Mouse (Mus musculus): ENCODE measurements around the gene Slc35g2.

Slc35g2 gene

DNA sequence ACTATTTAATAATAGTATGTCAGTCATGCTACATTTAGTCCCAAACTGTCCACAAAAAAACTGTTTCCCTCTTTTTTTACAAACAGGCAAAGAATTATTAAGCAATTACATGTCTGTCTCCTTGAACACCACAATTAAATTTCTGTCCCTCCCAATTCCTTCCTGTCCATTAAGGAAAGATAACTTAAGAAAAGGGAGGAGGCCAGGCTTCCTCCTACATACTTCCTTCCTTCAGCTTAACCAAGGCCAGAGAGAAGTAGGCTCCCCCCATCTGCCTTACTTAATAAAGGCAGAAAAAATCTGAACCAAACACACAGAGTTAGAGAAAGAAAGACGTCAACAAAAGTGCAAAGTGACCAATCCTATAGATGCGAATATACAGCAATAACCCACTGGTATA lies 63.3 kb downstream of the Slc35g2 start:
- in situ Hi-C loops (cut with MboI; ENCODE audit: low pct_unique_long_range_greater_than_20kb in 1 of 2, low sequenced_read_pairs in 2 of 2, unreplicated experiment in 1 of 2), result no loop called here

DNA sequence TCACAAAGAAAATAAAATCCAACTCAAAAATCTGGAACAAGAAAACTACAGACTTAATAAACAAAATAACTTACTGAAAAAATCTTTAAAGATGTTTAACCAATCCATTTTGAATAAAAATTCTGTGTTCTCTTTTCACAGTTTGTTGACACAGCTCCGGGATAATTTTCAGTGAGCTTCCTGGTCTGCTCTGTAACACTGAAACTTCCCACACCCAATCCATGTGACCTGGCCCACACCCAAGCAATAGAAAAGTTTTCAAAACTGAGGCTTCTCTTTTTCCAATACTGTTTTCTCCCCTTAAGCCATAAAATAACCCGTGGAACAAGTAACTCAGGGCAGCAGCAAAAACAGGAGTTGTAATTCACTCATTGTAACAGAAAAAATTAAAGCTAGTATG lies 64.2 kb downstream of the Slc35g2 start:
- in situ Hi-C loops (cut with MboI; ENCODE audit: low pct_unique_long_range_greater_than_20kb in 1 of 2, low sequenced_read_pairs in 2 of 2, unreplicated experiment in 1 of 2), result no loop called here

- in situ Hi-C loops (cut with MboI; ENCODE audit: low pct_unique_long_range_greater_than_20kb in 1 of 2, low sequenced_read_pairs in 2 of 2, unreplicated experiment in 1 of 2), result no loop called here
Measured at GRCm38 (mm10) chr9:100505498-100505897, 65.4 kb downstream of the Slc35g2 start.

All from mouse embryonic stem cell (cell line).